Mouse (Mus musculus) fibroblast of lung, adult 2 months (primary cell): ENCODE data around the gene Trim31.

Experiments used
- DNase-seq: peaks from one replicate; pipeline ENCODE4 v3.0.0-alpha.2; 2011; ENCODE audit warnings: low read depth

The Trim31 gene

DNA sequence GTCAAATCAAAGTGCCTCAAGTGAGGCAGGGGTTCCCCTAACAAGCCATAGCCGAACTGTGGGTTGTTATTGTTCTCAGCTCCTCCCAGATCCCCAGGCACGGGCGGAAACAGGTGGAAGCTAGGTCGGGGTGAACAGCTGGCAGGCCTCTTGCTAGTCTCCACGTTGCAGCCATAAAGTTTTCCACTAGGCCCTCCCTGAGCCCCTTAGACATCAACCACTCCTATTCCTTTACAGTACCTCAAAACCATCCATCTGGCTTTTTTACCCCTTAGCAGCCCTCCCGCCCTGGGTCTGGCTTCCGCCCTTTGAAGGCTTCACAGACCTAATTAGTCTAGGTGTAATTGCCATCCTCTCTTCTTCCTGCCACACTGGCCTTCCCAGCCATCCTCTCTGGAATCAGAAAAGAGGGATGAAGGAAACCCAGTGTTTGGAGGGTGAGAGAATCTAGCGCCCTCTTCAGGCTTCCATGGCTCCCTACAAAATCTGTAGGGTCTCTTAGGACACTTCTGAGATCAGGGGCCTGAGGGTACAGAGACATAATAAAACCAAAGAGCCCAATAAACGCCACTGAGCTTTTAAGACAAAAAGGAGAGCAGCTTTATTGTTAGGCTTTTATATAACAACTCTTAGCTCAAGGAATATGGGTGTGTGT, 46.3 kb downstream of the Trim31 start:
- DNase-seq, result no peak

DNA sequence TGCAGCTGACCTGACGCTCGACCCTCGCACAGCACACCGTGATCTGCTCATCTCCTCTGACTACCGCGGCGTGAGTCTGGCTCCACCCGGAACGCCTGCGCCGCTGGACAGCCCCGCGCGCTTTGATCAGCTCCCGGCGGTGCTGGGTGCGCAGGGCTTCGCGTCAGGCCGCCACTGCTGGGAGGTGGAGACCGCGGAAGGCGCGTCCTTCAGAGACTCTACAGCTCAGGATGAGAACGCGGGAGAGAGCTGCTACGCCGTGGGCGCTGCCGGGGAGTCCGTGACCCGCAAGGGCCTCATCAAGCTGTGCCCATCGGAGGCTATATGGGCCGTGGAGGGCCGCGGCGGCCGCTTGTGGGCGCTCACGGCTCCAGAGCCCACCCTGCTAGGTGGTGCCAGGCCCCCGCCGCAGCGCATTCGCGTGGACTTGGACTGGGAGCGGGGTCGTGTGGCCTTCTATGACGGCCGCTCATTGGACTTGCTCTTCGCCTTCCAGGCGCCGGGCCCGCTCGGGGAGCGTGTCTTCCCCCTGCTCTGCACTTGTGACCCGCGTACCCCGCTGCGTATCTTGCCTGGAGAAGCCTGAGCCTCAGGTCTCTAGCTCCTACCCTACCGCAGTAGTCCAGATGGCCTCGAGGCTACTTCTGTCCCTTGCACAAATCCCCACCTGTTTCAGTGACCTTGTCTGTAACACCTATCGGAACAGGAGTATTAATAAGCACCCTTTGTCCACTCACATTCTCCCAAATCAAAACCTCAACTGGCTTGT, 49.3 kb downstream of the Trim31 start:
- no peak for DNase-seq

DNA sequence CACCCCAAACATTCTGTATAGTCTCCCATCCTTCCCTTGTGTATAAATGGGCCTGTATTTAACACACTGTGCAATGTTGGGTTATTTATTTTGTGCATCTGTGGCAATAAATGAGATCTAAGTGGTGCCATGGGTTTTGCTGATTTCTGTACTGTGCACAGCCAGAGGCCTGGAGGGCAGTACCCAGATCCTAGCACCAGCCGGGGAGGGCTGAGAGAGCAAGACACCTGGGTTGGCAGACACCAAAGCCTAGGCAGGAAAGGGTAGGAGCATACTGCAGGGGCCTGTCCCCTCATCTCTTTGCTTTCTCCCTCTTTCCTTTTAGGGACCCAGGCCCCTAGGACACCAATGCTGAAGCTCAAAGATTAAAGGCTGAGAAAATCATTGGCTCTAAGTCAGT, 50.4 kb downstream of the Trim31 start:
- DNase-seq, result no peak

DNA sequence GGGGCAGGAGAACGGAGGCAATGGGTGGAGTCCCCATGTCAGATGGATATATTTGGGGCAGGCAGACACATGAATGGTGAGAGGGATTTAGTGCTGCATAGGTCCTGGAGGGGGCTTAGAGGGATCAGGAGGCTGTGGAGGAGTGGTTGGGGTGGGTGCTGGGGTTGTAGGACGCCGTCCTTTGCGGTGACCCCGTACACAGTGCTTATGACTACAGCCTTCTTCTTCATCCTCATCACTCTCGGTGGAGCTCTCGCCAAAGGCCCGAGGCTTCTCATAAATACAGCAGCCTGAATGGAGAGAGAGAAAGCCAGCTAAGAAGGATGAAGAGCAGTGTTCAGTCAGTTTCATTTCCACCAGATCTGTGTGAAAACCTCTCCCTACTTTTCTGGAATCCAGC, 51.3 kb downstream of the Trim31 start:
- no peak for DNase-seq

DNA sequence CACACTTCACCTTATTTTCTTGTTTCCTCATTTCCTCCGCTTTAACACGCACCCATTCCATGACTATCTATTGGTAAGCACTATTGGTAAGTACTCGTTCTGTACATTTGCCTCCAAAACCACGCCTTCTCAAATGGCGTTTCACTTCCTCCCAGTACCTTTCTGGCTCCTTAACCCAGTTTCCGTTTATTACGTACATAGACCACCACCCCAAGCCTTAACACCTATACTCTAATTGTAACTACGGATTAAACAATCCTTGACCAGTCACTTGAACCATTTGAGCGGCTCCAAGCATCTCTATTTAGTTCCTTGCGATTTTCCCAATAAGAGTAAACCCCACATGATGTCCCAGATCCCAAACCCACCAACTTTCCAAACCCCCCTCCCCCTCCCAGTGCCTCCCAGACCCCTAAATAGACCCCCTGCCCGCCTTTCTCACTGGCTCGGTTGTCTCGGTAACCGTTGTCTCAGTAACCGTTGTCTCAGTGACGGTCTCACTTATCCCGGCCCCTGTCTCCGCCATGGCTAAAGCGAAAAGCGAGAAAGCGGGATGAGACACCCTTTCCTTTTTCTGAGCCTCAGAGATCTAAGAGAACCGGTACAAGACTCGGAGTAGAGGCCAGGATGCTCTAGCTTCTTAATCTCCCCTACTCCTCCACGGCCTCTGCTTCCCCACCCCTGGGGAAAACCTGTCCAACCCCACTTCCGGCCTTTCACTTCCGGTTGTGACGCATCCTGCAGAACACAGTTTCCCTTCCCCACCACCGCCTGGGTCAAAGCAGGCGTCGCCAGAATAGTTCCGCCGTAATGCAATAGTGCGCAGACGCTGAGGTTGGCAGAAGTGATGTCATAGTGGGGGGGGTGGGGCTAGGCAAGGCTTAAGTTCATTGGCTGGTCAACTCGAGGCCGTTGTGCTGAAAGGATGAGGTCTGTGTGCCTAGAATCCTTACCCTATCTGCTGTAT, 53.3 kb downstream of the Trim31 start, which contains the start of gene Ppp1r11:
TSS of gene Ppp1r11 (minus strand) at position 761 of the 967 bp plus-strand sequence.
- peak; percentile 97 for DNase-seq

DNA sequence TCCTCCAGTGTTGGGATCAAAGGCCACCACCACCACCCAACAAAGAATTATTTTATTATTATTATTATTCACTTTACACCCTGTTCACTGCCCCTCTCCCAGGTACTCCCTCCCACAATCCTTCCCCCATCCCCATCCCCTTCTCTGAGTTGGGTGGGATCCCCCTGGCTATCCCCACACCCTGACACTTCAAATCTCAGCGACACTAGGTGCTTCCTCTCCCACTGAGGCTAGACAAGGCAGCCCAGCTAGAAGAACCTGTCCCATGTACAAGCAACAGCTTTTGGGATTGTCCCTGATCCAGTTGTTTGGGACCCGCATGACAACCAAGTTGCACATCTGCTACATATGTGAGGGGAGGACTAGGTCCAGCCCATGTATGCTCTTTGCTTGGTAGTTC, 54.7 kb downstream of the Trim31 start:
- DNase-seq, result no peak

DNA sequence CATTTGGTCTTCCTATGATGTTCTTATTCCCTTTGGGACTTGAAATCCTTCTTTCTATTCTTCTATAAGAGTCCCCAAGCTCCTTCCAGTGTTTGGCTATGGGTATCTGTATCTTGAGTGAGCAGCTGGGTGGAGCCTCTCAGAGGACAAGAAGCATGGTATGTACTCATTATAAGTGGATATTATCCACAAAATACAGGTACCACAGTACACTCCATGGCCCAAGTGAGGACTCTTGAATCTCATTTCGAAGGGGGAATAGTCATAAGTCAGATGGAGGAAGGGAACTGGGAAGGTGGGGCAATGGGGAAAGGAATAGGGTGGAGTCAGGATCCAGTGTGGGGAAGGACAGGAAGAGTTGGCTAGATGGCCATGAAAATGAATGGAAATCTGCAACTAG, 55.1 kb downstream of the Trim31 start:
- no peak for DNase-seq

DNA sequence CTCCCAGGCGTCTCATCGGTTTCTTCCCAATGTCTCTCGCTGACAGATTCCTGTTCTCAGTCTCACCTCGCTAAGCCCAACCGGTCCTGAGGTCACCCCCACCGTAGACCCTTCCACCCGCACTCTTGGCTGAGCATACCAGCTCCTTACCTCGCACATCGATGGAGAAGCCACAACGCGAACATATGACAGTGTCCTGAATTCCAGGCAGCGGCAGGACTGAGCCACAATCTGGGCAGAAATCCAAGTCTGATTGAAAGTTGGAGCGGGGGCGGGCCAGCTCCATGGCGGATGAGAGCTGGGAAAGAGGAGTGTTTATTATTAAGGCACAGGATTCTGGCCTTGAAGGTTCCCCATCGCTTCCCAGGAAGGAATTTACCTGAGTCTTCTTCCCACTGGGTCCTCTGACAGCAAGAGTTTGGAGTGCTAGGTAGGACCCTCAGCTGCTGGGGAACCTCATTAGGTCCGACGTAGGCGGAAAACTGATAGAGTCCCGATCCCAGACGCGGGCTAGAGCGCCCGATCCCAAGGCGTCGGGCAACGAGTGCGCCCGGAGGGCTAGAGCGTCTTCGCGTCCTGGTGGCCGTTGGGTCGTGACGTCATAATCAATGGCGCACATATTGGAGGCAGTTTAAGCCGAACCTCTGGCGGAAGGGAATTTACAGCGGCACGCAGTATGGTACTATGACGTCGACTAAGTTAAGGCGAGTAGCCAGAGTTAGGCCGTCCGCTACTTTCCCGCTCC, 60.3 kb downstream of the Trim31 start, which contains the start of the genes Znrd1 and Znrd1as:
TSS of gene Znrd1 (minus strand) at position 561 of the 745 bp plus-strand sequence.
TSS of gene Znrd1as (plus strand) at position 594 of the 745 bp plus-strand sequence.
- DNase-seq, result peak; percentile 91

DNA sequence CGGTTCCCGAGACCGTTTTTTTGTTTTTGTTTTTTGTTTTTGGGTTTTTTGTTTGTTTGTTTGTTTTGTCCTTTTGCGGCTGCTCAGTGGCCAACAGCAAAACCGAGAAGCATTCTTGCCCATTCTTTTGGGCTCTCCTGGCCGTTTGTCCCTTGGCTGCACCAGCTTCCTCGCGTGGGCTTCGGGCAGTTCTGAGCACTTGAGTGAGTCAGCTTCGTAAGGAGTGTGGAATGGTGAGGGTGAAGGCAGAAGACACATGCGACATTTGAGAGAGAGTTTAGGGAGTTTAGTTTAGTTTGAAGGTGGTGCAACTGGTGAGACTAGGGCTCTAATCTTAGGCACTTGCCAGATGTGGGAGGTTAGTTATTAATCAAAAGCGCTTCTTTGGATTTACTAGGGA, 61.0 kb downstream of the Trim31 start:
- no peak for DNase-seq
